26 mouse cellular contexts compared by ENCODE assay signal in the genomic region with DNA sequence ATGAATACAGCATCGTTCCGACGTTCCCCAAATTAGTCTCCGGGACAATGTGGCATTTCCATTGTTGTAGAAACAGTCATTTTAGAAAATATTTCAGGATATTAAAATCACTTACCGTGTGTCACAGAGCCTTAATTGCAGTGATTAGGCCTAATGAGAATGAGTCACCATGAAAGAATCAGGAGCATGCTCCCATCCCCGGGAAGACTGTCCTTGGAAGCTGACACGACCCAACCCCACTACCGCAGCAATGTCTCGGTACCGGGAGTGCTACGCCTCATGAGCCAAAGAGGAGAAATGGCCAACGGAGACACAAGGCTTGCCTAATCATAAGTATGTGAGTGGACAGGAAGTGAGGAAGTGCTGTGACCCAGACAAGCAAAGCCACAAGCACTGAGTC.
"Had no signal": no experiment of that assay in that cellular context is flagged by ENCODE, and none has a peak within 500 bp of the region (broad histone marks: within the 10 kb centered on the region; RNA-seq: fewer than 3 reads in every experiment).

No protein-coding gene starts in this region.

- DNase-seq: cerebellum, adult 8-10 months; cerebellum, adult 9-10 months; cerebellum, adult 9-11 months; cerebellum, postnatal 10 days; cerebellum, postnatal 14 days; cerebellum, postnatal 25 days; cerebellum, postnatal 36 days; embryo, embryonic 11 days; forebrain, postnatal 0 days; gastrocnemius, adult 2 months; gastrocnemius, postnatal 10 days; gastrocnemius, postnatal 14 days; gastrocnemius, postnatal 25 days; gastrocnemius, postnatal 36 days; heart, adult 2 months had no signal

- H3K4me3 ChIP-seq: embryonic facial prominence, embryonic 10.5 days; embryonic facial prominence, embryonic 12.5 days; embryonic facial prominence, embryonic 13.5 days; embryonic facial prominence, embryonic 15.5 days; erythroblast, embryonic 14.5 days; forebrain, embryonic 10.5 days; forebrain, embryonic 12.5 days; forebrain, embryonic 13.5 days; forebrain, embryonic 15.5 days; gastrocnemius, adult 2 months; heart, adult 2 months had no signal

- H3K4me1 ChIP-seq: embryonic facial prominence, embryonic 15.5 days; forebrain, embryonic 12.5 days; forebrain, embryonic 13.5 days; forebrain, embryonic 15.5 days had no signal

- ATAC-seq: forebrain, embryonic 13.5 days; forebrain, embryonic 14.5 days; forebrain, embryonic 15.5 days; forebrain, embryonic 16.5 days; forebrain, postnatal 0 days had no signal

- H3K27me3 ChIP-seq: embryonic facial prominence, embryonic 12.5 days; embryonic facial prominence, embryonic 13.5 days; embryonic facial prominence, embryonic 15.5 days; forebrain, embryonic 12.5 days; forebrain, embryonic 13.5 days; forebrain, embryonic 15.5 days had no signal

- H3K36me3 ChIP-seq: embryonic facial prominence, embryonic 10.5 days; embryonic facial prominence, embryonic 12.5 days; embryonic facial prominence, embryonic 13.5 days; embryonic facial prominence, embryonic 15.5 days; forebrain, embryonic 10.5 days; forebrain, embryonic 12.5 days; forebrain, embryonic 15.5 days had no signal

- H3K9me3 ChIP-seq: embryonic facial prominence, embryonic 10.5 days; embryonic facial prominence, embryonic 12.5 days; embryonic facial prominence, embryonic 13.5 days; embryonic facial prominence, embryonic 15.5 days; forebrain, embryonic 10.5 days; forebrain, embryonic 12.5 days; forebrain, embryonic 13.5 days; forebrain, embryonic 15.5 days had no signal
